Mouse (Mus musculus): ENCODE data around the gene Ctdspl.
A peak's percentile ranks its signal among the peaks of the same experiment; 100 is the strongest.

Gene Ctdspl

GRCm38 (mm10) chr9:119029568-119029967, 103.3 kb downstream of the Ctdspl start:
- DNase-seq (ENCODE audit: low read depth): peak; percentile 46

GRCm38 (mm10) chr9:119031038-119031437, 104.8 kb downstream of the Ctdspl start:
- DNase-seq (ENCODE audit: low read depth): no peak

GRCm38 (mm10) chr9:119031772-119032171, 105.5 kb downstream of the Ctdspl start:
- DNase-seq (ENCODE audit: low read depth): no peak

- no peak for DNase-seq (ENCODE audit: low read depth)
Measured at GRCm38 (mm10) chr9:119032538-119032937, 106.3 kb downstream of the Ctdspl start.

GRCm38 (mm10) chr9:119033111-119033921, 107.1 kb downstream of the Ctdspl start:
- DNase-seq (ENCODE audit: low read depth): no peak

- no peak for DNase-seq (ENCODE audit: low read depth)
Measured at GRCm38 (mm10) chr9:119034069-119034468, 107.8 kb downstream of the Ctdspl start.

- no peak for DNase-seq (ENCODE audit: low read depth)
Measured at GRCm38 (mm10) chr9:119034676-119035665, 108.7 kb downstream of the Ctdspl start.

GRCm38 (mm10) chr9:119035836-119036235, 109.6 kb downstream of the Ctdspl start:
- DNase-seq (ENCODE audit: low read depth): peak; percentile 91

GRCm38 (mm10) chr9:119037076-119037730, 111.0 kb downstream of the Ctdspl start:
- peak; percentile 90 for DNase-seq (ENCODE audit: low read depth)

GRCm38 (mm10) chr9:119038574-119038973, 112.3 kb downstream of the Ctdspl start:
- DNase-seq (ENCODE audit: low read depth): no peak

- no peak for DNase-seq (ENCODE audit: low read depth)
Measured at GRCm38 (mm10) chr9:119040101-119040775, 114.0 kb downstream of the Ctdspl start.

GRCm38 (mm10) chr9:119048182-119048903, 122.1 kb downstream of the Ctdspl start:
- DNase-seq (ENCODE audit: low read depth): peak; percentile 13

- DNase-seq (ENCODE audit: low read depth): peak; percentile 82
Measured at GRCm38 (mm10) chr9:119051158-119051557, 124.9 kb downstream of the Ctdspl start.

GRCm38 (mm10) chr9:119052154-119052944, 126.1 kb downstream of the Ctdspl start, which contains the start of gene Vill:
Vill (plus strand) TSS chr9:119052778.
- peak; percentile 66 for DNase-seq (ENCODE audit: low read depth)

- no peak for DNase-seq (ENCODE audit: low read depth)
Measured at GRCm38 (mm10) chr9:119053964-119054576, 127.8 kb downstream of the Ctdspl start.

- no peak for DNase-seq (ENCODE audit: low read depth)
Measured at GRCm38 (mm10) chr9:119055336-119055735, 129.1 kb downstream of the Ctdspl start.

- DNase-seq (ENCODE audit: low read depth): no peak
Measured at GRCm38 (mm10) chr9:119058245-119058644, 132.0 kb downstream of the Ctdspl start.

- no peak for DNase-seq (ENCODE audit: low read depth)
Measured at GRCm38 (mm10) chr9:119060701-119061100, 134.4 kb downstream of the Ctdspl start.

GRCm38 (mm10) chr9:119063036-119063644, 136.9 kb downstream of the Ctdspl start:
- DNase-seq (ENCODE audit: low read depth): no peak

Measured in NIH3T3 (cell line).